Mouse (Mus musculus): ENCODE results near the gene Pola2. TPM values are rescaled to one million over a fixed set of nuclear protein-coding genes. Genes with fewer than 3 reads are reported as not detected.
A peak's percentile ranks its signal among the peaks of the same experiment; 100 is the strongest.

Pola2 gene
- polyA plus RNA-seq, 1 experiment from 2014 or later: 53.8 TPM

- peaks cover 12% of the 10 kb centered on the region for H3K27me3 ChIP-seq
- peaks cover 38% of the 10 kb centered on the region for H3K36me3 ChIP-seq (replicated peaks)
- peak; percentile 78 for ATAC-seq (ENCODE audit: insufficient read depth)
- peak overlapping the region; percentile 50 for H3K4me2 ChIP-seq
- H3K4me1 ChIP-seq (replicated peaks): peaks cover 44% of the 10 kb centered on the region
- no peak overlapping the region for H3K9ac ChIP-seq
- H3K27ac ChIP-seq (replicated peaks): peak overlapping the region; percentile 53
- WGBS (ENCODE audit: insufficient replicate concordance): 13% methylated on average over 14 of the region's 14 CpGs
- H3K9me3 ChIP-seq (replicated peaks): no peaks in the 10 kb centered on the region
- 0 out of 2 replicates have a peak overlapping the region, but pooled peaks have one; percentile 6 for H3K4me3 ChIP-seq (replicated peaks)
Measured at GRCm38 (mm10) chr19:5937836-5938406, 26.1 kb downstream of the Pola2 start.

GRCm38 (mm10) chr19:5937095-5937835 lies 26.7 kb downstream of the Pola2 start:
- H3K9ac ChIP-seq: no peak overlapping the region
- peak overlapping the region; percentile 53 for H3K27ac ChIP-seq (replicated peaks)
- H3K4me1 ChIP-seq (replicated peaks): peaks cover 44% of the 10 kb centered on the region
- H3K4me2 ChIP-seq: peak overlapping the region; percentile 50
- H3K4me3 ChIP-seq (replicated peaks): 0 out of 2 replicates have a peak overlapping the region, but pooled peaks have one; percentile 6
- ATAC-seq (ENCODE audit: insufficient read depth): no peak
- peaks cover 32% of the 10 kb centered on the region for H3K36me3 ChIP-seq (replicated peaks)
- H3K9me3 ChIP-seq (replicated peaks): no peaks in the 10 kb centered on the region
- 64% methylated on average over 21 of the region's 21 CpGs for WGBS (ENCODE audit: insufficient replicate concordance)
- peaks cover 12% of the 10 kb centered on the region for H3K27me3 ChIP-seq

GRCm38 (mm10) chr19:5935691-5936090 lies 28.3 kb downstream of the Pola2 start:
- WGBS (ENCODE audit: insufficient replicate concordance): 51% methylated on average over 5 of the region's 5 CpGs
- H3K9ac ChIP-seq: no peak overlapping the region
- no peak overlapping the region for H3K4me2 ChIP-seq
- H3K4me3 ChIP-seq (replicated peaks): no peak overlapping the region
- ATAC-seq (ENCODE audit: insufficient read depth): no peak
- H3K9me3 ChIP-seq (replicated peaks): no peaks in the 10 kb centered on the region
- H3K27me3 ChIP-seq: peaks cover 17% of the 10 kb centered on the region
- no peak overlapping the region for H3K27ac ChIP-seq (replicated peaks)
- H3K36me3 ChIP-seq (replicated peaks): peaks cover 17% of the 10 kb centered on the region
- H3K4me1 ChIP-seq (replicated peaks): peaks cover 43% of the 10 kb centered on the region

DNA sequence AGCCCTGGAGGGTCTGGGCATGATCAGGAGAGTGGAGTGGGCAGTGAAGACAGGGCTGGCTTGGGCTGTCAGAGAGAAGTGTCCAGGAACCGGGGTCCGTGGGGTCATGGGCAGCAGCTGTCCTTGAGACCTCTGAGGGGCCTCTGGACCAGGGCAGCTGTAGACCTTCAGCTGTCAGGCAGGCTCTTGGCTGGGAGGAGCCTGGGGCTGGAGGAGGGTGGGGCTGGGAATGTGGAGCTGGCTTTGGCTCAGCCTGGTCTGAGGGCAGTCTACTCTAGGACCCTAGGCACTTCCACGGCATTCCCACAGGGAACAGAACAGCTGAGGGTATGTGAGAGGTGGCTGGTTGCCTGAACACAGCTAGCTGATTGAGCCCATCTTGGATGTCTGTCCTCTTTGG lies 28.7 kb downstream of the Pola2 start:
- peaks cover 40% of the 10 kb centered on the region for H3K4me1 ChIP-seq (replicated peaks)
- no peak overlapping the region for H3K4me3 ChIP-seq (replicated peaks)
- peaks cover 17% of the 10 kb centered on the region for H3K27me3 ChIP-seq
- no peak overlapping the region for H3K9ac ChIP-seq
- no peak overlapping the region for H3K4me2 ChIP-seq
- H3K9me3 ChIP-seq (replicated peaks): no peaks in the 10 kb centered on the region
- peaks cover 12% of the 10 kb centered on the region for H3K36me3 ChIP-seq (replicated peaks)
- ATAC-seq (ENCODE audit: insufficient read depth): no peak
- H3K27ac ChIP-seq (replicated peaks): no peak overlapping the region
- 45% methylated on average over 3 of the region's 3 CpGs for WGBS (ENCODE audit: insufficient replicate concordance)

DNA sequence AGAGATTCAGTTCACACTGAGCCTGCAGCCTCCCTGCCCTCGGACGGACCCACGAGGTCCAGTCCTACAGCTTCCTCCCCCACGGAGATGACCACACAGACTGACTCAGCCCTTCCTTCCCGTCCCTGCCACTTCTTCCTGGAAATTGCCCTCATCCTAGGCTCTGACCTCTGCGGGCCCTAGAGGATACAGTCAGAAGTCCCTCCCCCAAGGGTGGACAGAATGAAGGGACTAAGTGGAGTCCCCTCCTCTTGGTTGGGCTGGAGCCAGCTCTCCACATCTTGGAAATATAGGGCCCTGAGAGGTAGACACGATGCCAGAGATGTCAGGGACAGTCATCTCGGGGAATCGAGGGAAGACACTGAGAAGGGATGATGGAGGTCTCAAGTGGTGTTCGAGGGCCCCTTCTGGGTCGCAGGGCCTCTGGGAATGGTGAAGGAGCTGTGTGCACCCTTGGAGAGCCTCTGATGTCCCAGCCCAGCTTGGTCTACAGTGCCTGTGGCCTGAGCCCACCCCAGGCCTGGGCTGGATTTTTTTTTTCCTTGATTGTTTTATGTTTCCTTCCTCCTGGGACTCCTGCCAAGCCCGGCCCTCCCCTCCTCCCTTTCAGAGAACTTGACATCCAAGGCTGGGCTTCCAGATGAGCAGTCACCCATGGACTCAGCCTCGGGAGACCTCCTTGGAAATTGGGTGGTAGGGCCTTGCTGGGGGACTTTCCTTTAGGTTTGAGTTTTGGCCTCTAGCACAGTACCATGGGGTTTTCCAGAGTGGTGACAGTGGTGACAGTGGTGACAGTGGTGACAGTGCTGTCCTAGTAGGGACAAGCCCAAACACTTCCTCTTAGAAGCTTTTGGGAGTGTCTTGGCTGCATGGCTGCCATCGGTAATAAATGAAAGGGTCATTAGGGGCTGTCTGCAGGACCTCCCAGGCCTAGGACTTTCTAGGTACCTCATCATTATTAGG lies 34.1 kb downstream of the Pola2 start:
- ATAC-seq (ENCODE audit: insufficient read depth): peak; percentile 41; the same call in 1 of the 2 replicates
- Histone ChIP-seq H3K4me2 (no peak overlapping the region), H3K9ac (no peak overlapping the region), H3K27ac (replicated peaks) (no peak overlapping the region), H3K36me3 (replicated peaks) (no peaks in the 10 kb centered on the region), H3K4me1 (replicated peaks) (peaks cover 25% of the 10 kb centered on the region), H3K27me3 (peaks cover 39% of the 10 kb centered on the region), H3K9me3 (replicated peaks) (no peaks in the 10 kb centered on the region), H3K4me3 (replicated peaks) (no peak overlapping the region)
- 39% methylated on average over 14 of the region's 14 CpGs for WGBS (ENCODE audit: insufficient replicate concordance)

- no peak overlapping the region for H3K27ac ChIP-seq (replicated peaks)
- H3K4me2 ChIP-seq: no peak overlapping the region
- peaks cover 28% of the 10 kb centered on the region for H3K27me3 ChIP-seq
- no peak for ATAC-seq (ENCODE audit: insufficient read depth)
- H3K4me3 ChIP-seq (replicated peaks): no peak overlapping the region
- peaks cover 38% of the 10 kb centered on the region for H3K4me1 ChIP-seq (replicated peaks)
- no peaks in the 10 kb centered on the region for H3K9me3 ChIP-seq (replicated peaks)
- no peak overlapping the region for H3K9ac ChIP-seq
- no peaks in the 10 kb centered on the region for H3K36me3 ChIP-seq (replicated peaks)
- WGBS (ENCODE audit: insufficient replicate concordance): 50% methylated on average over 3 of the region's 3 CpGs
Measured at GRCm38 (mm10) chr19:5928546-5928945, 35.5 kb downstream of the Pola2 start.

DNA sequence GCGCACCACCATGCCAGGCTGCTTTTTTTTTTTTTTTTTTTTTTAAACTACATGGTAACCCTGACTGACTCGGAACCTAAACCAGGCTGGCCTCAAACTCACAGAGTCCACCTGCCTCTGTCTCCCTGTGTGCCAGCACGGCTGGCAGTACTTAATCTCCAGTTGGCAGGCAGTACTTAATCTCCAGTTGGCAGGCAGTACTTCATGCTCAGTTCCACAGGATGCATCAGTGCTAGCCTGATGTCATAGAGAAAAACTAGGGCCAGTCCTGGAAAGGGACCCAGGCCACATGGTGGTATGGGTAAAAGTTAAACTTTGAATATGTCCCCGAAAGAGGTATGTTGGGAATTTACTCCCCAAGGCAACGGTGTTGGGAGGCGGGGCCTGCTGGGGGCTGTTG lies 35.9 kb downstream of the Pola2 start:
- H3K9ac ChIP-seq: no peak overlapping the region
- no peaks in the 10 kb centered on the region for H3K36me3 ChIP-seq (replicated peaks)
- H3K4me1 ChIP-seq (replicated peaks): peaks cover 43% of the 10 kb centered on the region
- WGBS (ENCODE audit: insufficient replicate concordance): 63% methylated on average over 6 of the region's 6 CpGs
- no peak overlapping the region for H3K4me3 ChIP-seq (replicated peaks)
- no peak for ATAC-seq (ENCODE audit: insufficient read depth)
- peaks cover 28% of the 10 kb centered on the region for H3K27me3 ChIP-seq
- H3K9me3 ChIP-seq (replicated peaks): no peaks in the 10 kb centered on the region
- no peak overlapping the region for H3K27ac ChIP-seq (replicated peaks)
- H3K4me2 ChIP-seq: no peak overlapping the region

GRCm38 (mm10) chr19:5927532-5927931 lies 36.5 kb downstream of the Pola2 start:
- H3K4me3 ChIP-seq (replicated peaks): no peak overlapping the region
- H3K9ac ChIP-seq: no peak overlapping the region
- H3K9me3 ChIP-seq (replicated peaks): no peaks in the 10 kb centered on the region
- H3K4me1 ChIP-seq (replicated peaks): peaks cover 49% of the 10 kb centered on the region
- no peak overlapping the region for H3K27ac ChIP-seq (replicated peaks)
- ATAC-seq (ENCODE audit: insufficient read depth): no peak
- H3K36me3 ChIP-seq (replicated peaks): no peaks in the 10 kb centered on the region
- H3K27me3 ChIP-seq: peaks cover 28% of the 10 kb centered on the region
- H3K4me2 ChIP-seq: no peak overlapping the region
- 63% methylated on average over 8 of the region's 8 CpGs for WGBS (ENCODE audit: insufficient replicate concordance)

DNA sequence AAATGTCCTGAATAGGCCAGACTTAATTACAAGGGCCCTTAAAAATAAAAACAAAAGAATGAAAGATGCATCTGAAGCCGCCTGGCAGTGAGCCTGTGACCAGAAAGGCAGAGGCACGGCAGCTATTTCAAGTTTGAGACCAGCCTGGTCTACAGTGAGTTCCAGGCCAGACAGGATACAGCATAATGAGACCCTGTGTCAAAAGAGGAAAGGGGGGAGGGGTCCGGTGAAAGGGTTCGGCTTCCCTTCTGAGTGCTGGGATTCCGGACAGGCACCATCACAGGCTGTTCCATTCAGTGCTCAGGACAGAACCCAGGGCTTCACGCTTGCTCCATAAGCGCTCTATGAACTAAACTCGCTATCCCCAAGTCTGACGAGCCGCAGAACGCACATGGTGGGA lies 37.0 kb downstream of the Pola2 start:
- 68% methylated on average over 11 of the region's 11 CpGs for WGBS (ENCODE audit: insufficient replicate concordance)
- H3K27me3 ChIP-seq: peaks cover 26% of the 10 kb centered on the region
- H3K9me3 ChIP-seq (replicated peaks): no peaks in the 10 kb centered on the region
- no peaks in the 10 kb centered on the region for H3K36me3 ChIP-seq (replicated peaks)
- H3K4me3 ChIP-seq (replicated peaks): no peak overlapping the region
- peaks cover 54% of the 10 kb centered on the region for H3K4me1 ChIP-seq (replicated peaks)
- no peak overlapping the region for H3K9ac ChIP-seq
- ATAC-seq (ENCODE audit: insufficient read depth): no peak
- no peak overlapping the region for H3K27ac ChIP-seq (replicated peaks)
- H3K4me2 ChIP-seq: no peak overlapping the region

DNA sequence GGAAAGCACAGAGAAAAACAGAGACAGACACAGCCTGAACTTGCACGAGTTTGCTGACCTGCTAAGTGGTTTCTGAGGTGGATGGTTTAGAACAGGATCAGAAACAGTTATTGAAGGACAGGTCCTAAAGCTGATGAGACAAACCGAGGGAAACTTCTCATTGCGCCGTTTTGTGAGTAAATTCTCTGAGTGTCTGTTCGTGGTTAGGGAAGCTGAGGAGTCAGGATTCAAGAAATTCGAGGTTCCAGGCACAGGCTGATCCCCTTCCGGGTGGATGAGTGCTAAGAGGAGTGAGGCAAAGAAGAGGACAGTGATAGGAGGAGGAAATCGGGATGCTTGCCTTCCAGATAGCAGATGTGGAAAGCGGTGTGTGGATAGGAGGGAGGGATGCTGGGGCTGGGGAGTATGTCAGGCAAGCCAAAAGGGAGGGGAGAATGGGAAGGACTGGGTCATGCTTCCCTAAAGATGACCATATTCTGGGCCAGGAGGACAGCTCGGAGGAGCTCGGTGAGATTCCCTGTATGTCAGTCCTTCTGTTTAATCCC lies 38.6 kb downstream of the Pola2 start:
- H3K27me3 ChIP-seq: peaks cover 23% of the 10 kb centered on the region

More for the DNA sequence above, 38.6 kb downstream of the Pola2 start:
- no peaks in the 10 kb centered on the region for H3K9me3 ChIP-seq (replicated peaks)
- ATAC-seq (ENCODE audit: insufficient read depth): no peak
- no peaks in the 10 kb centered on the region for H3K36me3 ChIP-seq (replicated peaks)
- H3K9ac ChIP-seq: no peak overlapping the region
- peak overlapping the region; percentile 87 for H3K4me2 ChIP-seq
- H3K27ac ChIP-seq (replicated peaks): 0 out of 2 replicates have a peak overlapping the region, but pooled peaks have one; percentile 35
- WGBS (ENCODE audit: insufficient replicate concordance): 31% methylated on average over 11 of the region's 11 CpGs
- H3K4me3 ChIP-seq (replicated peaks): peak overlapping the region; percentile 58
- peaks cover 67% of the 10 kb centered on the region for H3K4me1 ChIP-seq (replicated peaks)
